Mouse (Mus musculus) liver, embryonic 13.5 days (tissue): Measurements from ENCODE around the gene Gpd2. TPM values are rescaled to one million over a fixed set of nuclear protein-coding genes. Genes with fewer than 3 reads are reported as not detected.

Source experiments
- ATAC-seq: fragments of 200-750 bp; cut with Nextera tagmentation; 2 replicates; pipeline ENCODE4 v1.8.0; 2017; ENCODE audit warnings: low read depth, mild to moderate bottlenecking, moderate number of reproducible peaks, moderate library complexity
- DNase-seq: peaks from one replicate; pipeline ENCODE4 v3.0.0; 2022
- H3K27ac ChIP-seq: fragments of 300-500 bp; sonication (generic); 2 replicates; pipeline ENCODE4 v1.5.1; 2015; ENCODE audit warnings: moderate library complexity, mild to moderate bottlenecking, inconsistent platforms
- H3K27me3 ChIP-seq: fragments of 300-500 bp; sonication (generic); 2 replicates; pipeline ENCODE4 v1.6.1; 2015; ENCODE audit warnings: mild to moderate bottlenecking, inconsistent platforms
- H3K36me3 ChIP-seq: fragments of 300-500 bp; sonication (generic); 2 replicates; pipeline ENCODE4 v1.6.1; 2015; ENCODE audit warnings: mild to moderate bottlenecking, inconsistent platforms
- H3K4me1 ChIP-seq: fragments of 300-500 bp; sonication (generic); replicated peaks from 2 replicates; pipeline ENCODE4 v1.6.1; 2015; ENCODE audit warnings: inconsistent platforms
- H3K4me2 ChIP-seq: fragments of 300-500 bp; sonication (generic); 2 replicates; pipeline ENCODE4 v1.6.1; 2015; ENCODE audit warnings: inconsistent platforms, mild to moderate bottlenecking, moderate library complexity
- H3K4me3 ChIP-seq: fragments of 300-500 bp; sonication (generic); replicated peaks from 2 replicates; pipeline ENCODE4 v1.5.1; 2015; ENCODE audit warnings: mild to moderate bottlenecking, inconsistent platforms
- H3K9ac ChIP-seq: fragments of 300-500 bp; sonication (generic); 2 replicates; pipeline ENCODE4 v1.6.1; 2015; ENCODE audit warnings: mild to moderate bottlenecking, inconsistent platforms
- H3K9me3 ChIP-seq: fragments of 300-500 bp; sonication (generic); replicated peaks from 2 replicates; pipeline ENCODE4 v1.6.1; 2016; ENCODE audit warnings: inconsistent platforms
- WGBS: fragments of 180-500 bp; shearing (Covaris S2); methylation state at CpG from one replicate; pipeline ENCODE4 v1.1.7; 2015; ENCODE audit not compliant: insufficient replicate concordance; 5-methylcytosine and 5-hydroxymethylcytosine counted together
- polyA plus RNA-seq: library from polyadenylated mRNA; unstranded; fragments of >200 nt; fragmentation: Nextera tagmentation; extraction: Ambion mirVana; gene quantifications from 2 replicates; pipeline ENCODE4 v1.2.1, GENCODE M21; 2015

Gpd2 gene
- polyA plus RNA-seq, 1 experiment from 2014 or later, result 10.3 TPM

- Histone ChIP-seq H3K36me3 (no peaks in the 10 kb centered on the region), H3K4me3 (no peak overlapping the region), H3K9me3 (no peaks in the 10 kb centered on the region), H3K4me2 (no peak overlapping the region), H3K9ac (no peak overlapping the region), H3K4me1 (no peaks in the 10 kb centered on the region; the same call in 1 of the 2 replicates), H3K27me3 (no peaks in the 10 kb centered on the region), H3K27ac (no peak overlapping the region)
- DNase-seq, result no peak
- peak; percentile 31; the same call in 1 of the 2 replicates for ATAC-seq
- 71% methylated on average over 10 of the region's 10 CpGs for WGBS
Measured at GRCm38 (mm10) chr2:57252542-57253301, 15.3 kb downstream of the Gpd2 start.

- Histone ChIP-seq H3K27me3 (no peaks in the 10 kb centered on the region), H3K9me3 (no peaks in the 10 kb centered on the region), H3K9ac (no peak overlapping the region), H3K36me3 (no peaks in the 10 kb centered on the region), H3K4me1 (no peaks in the 10 kb centered on the region; the same call in 1 of the 2 replicates), H3K4me2 (no peak overlapping the region), H3K27ac (no peak overlapping the region), H3K4me3 (no peak overlapping the region)
- ATAC-seq (no peak), DNase-seq (no peak)
- WGBS, result 67% methylated on average over 4 of the region's 4 CpGs
Measured at GRCm38 (mm10) chr2:57254267-57254666, 16.8 kb downstream of the Gpd2 start.

- Histone ChIP-seq H3K4me1 (no peaks in the 10 kb centered on the region; the same call in 1 of the 2 replicates), H3K36me3 (no peaks in the 10 kb centered on the region), H3K27me3 (no peaks in the 10 kb centered on the region), H3K27ac (no peak overlapping the region), H3K4me3 (no peak overlapping the region), H3K4me2 (no peak overlapping the region), H3K9ac (no peak overlapping the region), H3K9me3 (no peaks in the 10 kb centered on the region)
- no peak for DNase-seq
- no peak for ATAC-seq
- WGBS, result 69% methylated on average over 11 of the region's 11 CpGs
Measured at GRCm38 (mm10) chr2:57255153-57255670, 17.8 kb downstream of the Gpd2 start.

GRCm38 (mm10) chr2:57255836-57256235 is 18.4 kb downstream of the Gpd2 start:
- H3K36me3 ChIP-seq, result no peaks in the 10 kb centered on the region
- no peak overlapping the region for H3K4me2 ChIP-seq
- WGBS, result 42% methylated on average over 3 of the region's 3 CpGs
- no peaks in the 10 kb centered on the region; the same call in 1 of the 2 replicates for H3K4me1 ChIP-seq
- no peak for DNase-seq
- H3K4me3 ChIP-seq, result no peak overlapping the region
- no peaks in the 10 kb centered on the region for H3K9me3 ChIP-seq
- H3K9ac ChIP-seq, result no peak overlapping the region
- H3K27me3 ChIP-seq, result no peaks in the 10 kb centered on the region
- ATAC-seq, result no peak
- no peak overlapping the region for H3K27ac ChIP-seq

GRCm38 (mm10) chr2:57256459-57256858 is 19.0 kb downstream of the Gpd2 start:
- DNase-seq (no peak), ATAC-seq (no peak)
- Histone ChIP-seq H3K4me3 (no peak overlapping the region), H3K9me3 (no peaks in the 10 kb centered on the region), H3K4me2 (no peak overlapping the region), H3K27ac (no peak overlapping the region), H3K4me1 (no peaks in the 10 kb centered on the region; the same call in 1 of the 2 replicates), H3K36me3 (no peaks in the 10 kb centered on the region), H3K9ac (no peak overlapping the region), H3K27me3 (no peaks in the 10 kb centered on the region)
- 54% methylated on average over 6 of the region's 6 CpGs for WGBS

GRCm38 (mm10) chr2:57261286-57262077 is 24.0 kb downstream of the Gpd2 start:
- Histone ChIP-seq H3K4me2 (no peak overlapping the region), H3K27ac (no peak overlapping the region), H3K9me3 (no peaks in the 10 kb centered on the region), H3K36me3 (no peaks in the 10 kb centered on the region), H3K27me3 (no peaks in the 10 kb centered on the region), H3K9ac (no peak overlapping the region), H3K4me3 (no peak overlapping the region), H3K4me1 (no peaks in the 10 kb centered on the region)
- ATAC-seq, result no peak
- WGBS, result 78% methylated on average over 8 of the region's 8 CpGs
- DNase-seq, result no peak

GRCm38 (mm10) chr2:57263431-57263830 is 26.0 kb downstream of the Gpd2 start:
- no peaks in the 10 kb centered on the region for H3K9me3 ChIP-seq
- no peak overlapping the region for H3K9ac ChIP-seq
- H3K27ac ChIP-seq, result no peak overlapping the region
- ATAC-seq (no peak), DNase-seq (no peak)
- H3K4me3 ChIP-seq, result no peak overlapping the region
- no peaks in the 10 kb centered on the region for H3K36me3 ChIP-seq
- no peaks in the 10 kb centered on the region for H3K4me1 ChIP-seq
- WGBS, result 31% methylated on average over 1 of the region's 1 CpGs
- H3K4me2 ChIP-seq, result no peak overlapping the region
- no peaks in the 10 kb centered on the region for H3K27me3 ChIP-seq

DNA sequence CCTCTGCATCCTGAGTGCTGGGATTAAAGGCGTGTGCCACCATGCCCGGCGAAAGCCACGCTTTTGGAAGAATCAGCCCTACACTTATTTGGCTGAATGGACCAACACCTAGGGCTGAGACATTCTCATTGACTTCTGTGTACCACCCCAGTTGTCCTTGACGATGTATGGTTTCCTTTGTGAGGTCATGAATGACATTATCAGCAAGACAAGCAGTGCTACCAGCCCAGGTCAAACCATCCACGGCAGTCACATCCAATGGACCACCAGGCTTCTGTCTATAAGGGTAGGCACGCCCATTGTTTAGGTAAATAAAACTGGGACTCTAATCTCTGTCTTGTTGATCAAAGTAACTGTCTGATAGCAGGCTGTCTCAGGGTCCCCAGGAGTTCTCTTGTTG is 27.5 kb downstream of the Gpd2 start:
- Histone ChIP-seq H3K4me2 (no peak overlapping the region), H3K9ac (no peak overlapping the region), H3K36me3 (no peaks in the 10 kb centered on the region), H3K4me1 (no peaks in the 10 kb centered on the region), H3K27ac (no peak overlapping the region), H3K4me3 (no peak overlapping the region), H3K27me3 (no peaks in the 10 kb centered on the region), H3K9me3 (no peaks in the 10 kb centered on the region)
- DNase-seq (no peak), ATAC-seq (no peak)
- 61% methylated on average over 7 of the region's 7 CpGs for WGBS

DNA sequence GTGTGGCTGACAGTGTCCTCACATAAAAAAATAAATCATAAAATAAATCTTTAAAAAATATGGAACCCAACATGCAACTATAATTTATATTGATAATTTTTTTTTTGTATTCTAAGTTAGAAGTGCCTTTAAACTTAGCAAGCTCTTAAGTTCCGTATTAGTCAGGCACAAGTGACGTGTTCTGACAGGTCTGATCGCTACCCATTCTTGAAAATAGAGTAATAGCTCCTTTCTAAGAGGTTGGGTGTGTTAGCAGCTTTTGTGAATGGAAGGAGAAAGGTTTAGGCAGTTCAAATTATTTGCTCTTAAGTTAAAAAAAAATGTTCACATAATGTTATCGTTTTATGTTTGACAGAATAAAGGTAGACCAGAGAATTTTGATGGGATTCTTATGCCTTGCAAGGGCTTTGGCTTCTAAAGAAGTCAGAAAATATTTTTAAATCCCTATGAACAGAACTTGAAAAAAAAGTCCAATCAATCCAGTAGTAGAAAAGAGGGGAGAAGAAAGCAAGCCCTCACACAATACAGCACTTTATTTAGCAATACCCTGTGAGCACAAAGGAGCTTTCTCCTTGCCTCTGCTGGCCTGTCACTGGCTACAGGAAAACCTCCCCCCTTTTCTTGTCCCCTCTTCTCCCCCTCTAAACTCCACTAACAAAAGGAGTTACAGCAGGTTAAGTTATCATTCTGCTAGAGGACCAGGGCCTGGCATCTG is 29.4 kb downstream of the Gpd2 start:
- DNase-seq (no peak), ATAC-seq (no peak)
- no peaks in the 10 kb centered on the region for H3K9me3 ChIP-seq
- H3K36me3 ChIP-seq, result no peaks in the 10 kb centered on the region
- H3K4me2 ChIP-seq, result no peak overlapping the region
- H3K9ac ChIP-seq, result no peak overlapping the region
- no peak overlapping the region for H3K4me3 ChIP-seq
- WGBS, result 77% methylated on average over 4 of the region's 4 CpGs
- H3K27ac ChIP-seq, result no peak overlapping the region
- no peaks in the 10 kb centered on the region for H3K4me1 ChIP-seq
- H3K27me3 ChIP-seq, result no peaks in the 10 kb centered on the region

DNA sequence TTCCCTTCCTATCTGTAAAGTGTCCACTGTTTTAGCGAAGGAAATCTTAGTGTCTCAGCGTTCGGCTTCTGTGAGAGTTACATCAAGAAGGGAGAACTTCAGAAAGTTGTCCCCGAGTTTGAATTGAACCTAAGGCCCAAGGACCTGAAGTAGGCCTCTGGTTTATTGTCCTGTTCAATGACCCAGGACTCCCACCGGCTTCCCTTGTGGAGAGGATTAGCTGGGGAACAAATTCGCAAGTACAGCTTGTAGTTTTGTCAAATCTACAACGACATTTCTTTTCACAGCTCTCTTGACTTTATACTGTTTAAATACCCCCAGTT is 29.9 kb downstream of the Gpd2 start:
- Histone ChIP-seq H3K9me3 (no peaks in the 10 kb centered on the region), H3K4me1 (no peaks in the 10 kb centered on the region), H3K9ac (no peak overlapping the region), H3K36me3 (no peaks in the 10 kb centered on the region), H3K27me3 (no peaks in the 10 kb centered on the region), H3K4me2 (no peak overlapping the region), H3K4me3 (no peak overlapping the region), H3K27ac (no peak overlapping the region)
- 55% methylated on average over 7 of the region's 7 CpGs for WGBS
- ATAC-seq, result no peak
- no peak for DNase-seq

DNA sequence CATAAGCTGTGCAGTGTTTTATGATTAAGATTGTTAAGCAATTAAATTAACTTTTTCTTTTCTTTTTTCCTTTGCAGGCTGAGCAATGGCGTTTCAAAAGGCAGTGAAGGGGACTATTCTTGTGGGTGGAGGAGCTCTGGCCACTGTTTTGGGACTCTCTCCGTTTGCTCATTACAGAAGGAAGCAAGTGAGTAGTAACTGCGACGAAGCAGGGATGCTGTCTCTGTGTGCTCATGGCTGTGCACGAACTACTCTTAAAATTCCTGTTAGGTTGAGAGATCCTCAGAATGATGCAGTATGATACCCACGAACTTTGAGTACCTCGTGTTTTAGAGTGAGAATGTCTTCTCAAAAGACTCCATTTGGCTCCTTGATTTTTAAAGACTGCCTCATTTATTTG is 30.5 kb downstream of the Gpd2 start:
- Histone ChIP-seq H3K36me3 (no peaks in the 10 kb centered on the region), H3K27ac (no peak overlapping the region), H3K4me2 (no peak overlapping the region), H3K4me3 (no peak overlapping the region), H3K9me3 (no peaks in the 10 kb centered on the region), H3K9ac (no peak overlapping the region), H3K4me1 (no peaks in the 10 kb centered on the region), H3K27me3 (no peaks in the 10 kb centered on the region)
- WGBS, result 72% methylated on average over 7 of the region's 7 CpGs
- ATAC-seq (no peak), DNase-seq (no peak)
